Mouse (Mus musculus) embryo, embryonic 10 days (tissue): Measurements from ENCODE around the gene Rad50.

Experiments used
- DNase-seq: peaks from one replicate; pipeline ENCODE4 v3.0.0-alpha.2; 2015; ENCODE audit warnings: low spot score

Gene Rad50

GRCm38 (mm10) chr11:53634556-53634955 lies 72.6 kb downstream of the Rad50 start, which contains the start of gene Il13:
Il13 (minus strand) TSS chr11:53634702.
- DNase-seq: no peak

- DNase-seq: no peak
Observed at GRCm38 (mm10) chr11:53633644-53634043, 73.5 kb downstream of the Rad50 start.

GRCm38 (mm10) chr11:53632122-53632733 lies 74.9 kb downstream of the Rad50 start:
- peak; percentile 52 for DNase-seq

GRCm38 (mm10) chr11:53627859-53628258 lies 79.3 kb downstream of the Rad50 start:
- peak; percentile 93 for DNase-seq

GRCm38 (mm10) chr11:53626802-53627373 lies 80.2 kb downstream of the Rad50 start:
- no peak for DNase-seq

GRCm38 (mm10) chr11:53624124-53624523 lies 83.0 kb downstream of the Rad50 start:
- no peak for DNase-seq

- DNase-seq: no peak
Observed at GRCm38 (mm10) chr11:53623573-53623972, 83.5 kb downstream of the Rad50 start.

GRCm38 (mm10) chr11:53622440-53622806 lies 84.7 kb downstream of the Rad50 start:
- DNase-seq: no peak

- no peak for DNase-seq
Observed at GRCm38 (mm10) chr11:53621582-53622439, 85.3 kb downstream of the Rad50 start.

DNA sequence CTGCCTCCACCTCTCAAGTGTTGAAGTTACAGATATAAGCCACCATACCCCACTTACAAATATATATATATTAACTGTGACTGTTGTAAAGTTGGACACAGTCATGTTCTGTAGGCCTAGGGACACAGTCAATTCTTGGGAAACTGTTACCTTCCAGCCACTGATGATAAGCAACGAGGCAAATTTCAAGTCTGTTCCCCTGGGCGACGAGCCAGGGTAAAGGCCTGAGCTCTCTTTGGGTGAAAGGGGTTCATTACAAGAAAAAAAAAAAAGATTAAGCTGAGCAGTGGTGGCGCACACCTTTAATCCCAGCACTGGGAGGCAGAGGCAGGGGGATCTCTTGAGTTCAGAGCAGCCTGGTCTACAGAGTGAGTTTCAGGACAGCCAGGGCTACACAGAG lies 87.0 kb downstream of the Rad50 start:
- no peak for DNase-seq

DNA sequence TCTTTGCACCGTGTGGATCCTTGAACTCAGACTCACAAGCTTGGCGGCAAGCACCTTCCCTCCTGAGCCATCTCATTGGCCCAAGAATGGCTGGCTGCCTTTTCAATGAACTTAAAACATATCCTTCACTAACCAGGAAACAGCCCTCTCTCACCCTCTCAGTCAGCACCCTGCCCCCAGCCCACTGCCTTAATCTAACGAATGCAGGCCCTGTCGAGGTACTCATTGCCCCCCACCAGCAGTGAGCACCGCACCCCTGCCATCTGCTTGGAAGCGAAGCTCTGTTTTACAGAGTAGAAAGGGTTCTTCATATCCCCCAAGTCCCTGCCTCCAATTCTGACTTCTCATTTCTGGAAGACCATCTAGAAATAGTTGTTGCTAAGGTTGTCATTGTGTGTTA lies 87.7 kb downstream of the Rad50 start:
- DNase-seq: no peak

- no peak for DNase-seq
Observed at GRCm38 (mm10) chr11:53618619-53619198, 88.4 kb downstream of the Rad50 start, which contains the start of gene Il4. Il4 (minus strand) TSS chr11:53618669.

GRCm38 (mm10) chr11:53617562-53618109 lies 89.5 kb downstream of the Rad50 start:
- DNase-seq: no peak

DNA sequence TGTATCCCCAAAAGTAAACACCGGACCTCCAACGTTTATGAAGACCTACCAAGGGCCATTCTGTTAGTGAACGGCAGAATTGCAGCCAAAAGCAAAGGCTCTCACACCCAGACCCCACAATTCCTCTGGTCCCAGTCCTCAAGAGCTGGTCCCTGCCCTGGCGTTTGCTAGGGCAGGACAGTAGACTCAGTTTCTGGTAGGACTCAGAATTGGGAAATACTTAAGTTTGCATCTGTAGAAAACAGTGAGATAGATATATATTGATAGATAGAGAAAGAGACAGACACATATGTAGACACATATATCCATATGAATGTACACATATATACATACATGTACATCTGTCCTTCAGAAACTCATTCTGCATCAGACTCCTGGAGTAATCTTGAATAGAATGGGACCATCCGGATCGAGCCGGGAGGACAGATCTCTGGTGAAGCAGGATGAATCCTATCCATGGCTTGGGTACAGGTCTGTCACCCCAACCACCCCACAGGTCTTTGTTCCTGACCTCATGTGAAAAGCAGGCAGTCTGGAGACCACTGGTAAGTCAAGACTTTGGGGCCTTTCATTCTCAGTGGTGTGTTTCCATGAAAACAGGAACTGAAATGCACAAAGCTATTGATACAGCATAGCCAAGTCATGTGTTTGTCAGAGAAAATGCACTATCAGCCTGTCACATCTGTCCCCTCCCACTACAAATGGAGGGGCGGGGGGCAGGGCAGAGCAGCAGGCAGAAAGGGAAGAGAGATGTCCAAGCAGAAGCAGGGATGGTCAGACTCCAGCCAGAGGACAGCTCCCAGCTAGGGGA lies 90.2 kb downstream of the Rad50 start:
- no peak for DNase-seq

- DNase-seq: no peak
Observed at GRCm38 (mm10) chr11:53615575-53615974, 91.5 kb downstream of the Rad50 start.

GRCm38 (mm10) chr11:53615172-53615571 lies 91.9 kb downstream of the Rad50 start:
- DNase-seq: no peak

- no peak for DNase-seq
Observed at GRCm38 (mm10) chr11:53609672-53610071, 97.4 kb downstream of the Rad50 start.

DNA sequence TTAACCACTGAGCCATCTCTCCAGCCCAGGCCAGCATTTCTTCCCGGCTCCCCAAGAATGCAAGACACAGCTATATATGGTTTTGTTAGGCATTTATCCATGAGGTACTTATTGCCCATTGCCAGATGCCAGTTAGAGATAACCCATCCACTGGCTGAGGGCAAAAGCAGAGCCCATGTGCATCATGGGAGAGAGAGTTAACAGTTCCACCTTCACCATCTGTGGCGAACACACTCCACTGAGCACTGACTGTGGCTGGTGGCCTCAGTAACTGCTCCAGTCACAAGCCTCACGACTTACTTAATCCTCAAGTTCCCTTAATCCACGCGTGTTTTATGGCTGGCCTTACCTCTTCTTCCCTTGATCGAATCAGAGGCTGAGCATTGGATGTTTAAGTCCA lies 97.9 kb downstream of the Rad50 start:
- DNase-seq: no peak

- DNase-seq: no peak
Observed at GRCm38 (mm10) chr11:53605609-53606008, 101.5 kb downstream of the Rad50 start.

DNA sequence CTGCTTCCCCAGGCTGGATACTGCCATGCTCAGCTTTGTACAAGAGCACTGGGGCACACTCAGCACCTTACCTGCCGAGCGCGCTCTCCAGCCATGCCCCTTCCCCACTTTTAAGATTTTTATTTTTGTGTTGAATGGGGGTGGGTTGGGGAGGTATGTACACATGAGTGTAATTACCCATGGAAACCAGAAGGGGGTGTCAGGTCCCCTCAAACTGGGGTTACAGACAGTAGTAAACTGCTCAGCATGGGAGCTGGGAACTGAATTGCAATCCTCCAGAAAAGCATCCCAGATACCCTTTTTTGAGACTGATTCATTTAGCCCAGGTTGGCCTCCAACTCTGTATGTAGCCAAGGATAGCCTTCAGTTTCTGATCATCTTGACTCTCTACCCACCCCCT lies 102.1 kb downstream of the Rad50 start:
- DNase-seq: no peak
